Mouse (Mus musculus): ENCODE measurements around the gene Mycbpap. TPM values are rescaled to one million over a fixed set of nuclear protein-coding genes. Genes with fewer than 3 reads are reported as not detected.

Gene Mycbpap
- polyA plus RNA-seq, 1 experiment from 2014 or later, result 4.9 TPM

DNA sequence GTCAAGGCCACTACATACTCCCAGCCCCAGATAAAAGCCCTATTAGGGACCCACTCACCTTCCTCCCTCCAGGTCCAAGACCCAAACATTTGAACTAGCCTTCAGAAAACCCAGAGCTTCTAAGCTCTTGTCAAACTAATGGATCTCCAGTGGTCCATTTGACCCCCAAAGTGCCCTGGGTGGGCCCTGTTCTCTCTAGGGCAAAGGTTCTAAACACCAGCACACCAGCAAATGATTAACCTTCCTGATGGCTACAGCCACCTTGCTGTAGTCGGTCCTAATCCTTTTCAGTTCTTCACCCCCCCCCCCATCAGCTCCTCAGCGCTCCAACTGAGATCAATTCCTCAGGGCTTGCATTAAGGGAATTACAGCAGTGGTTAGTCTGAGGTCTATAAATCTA is 57.4 kb downstream of the Mycbpap start:
- H3K36me3 ChIP-seq (ENCODE audit: control insufficient read depth, insufficient read depth, low read length), result peaks cover 13% of the 10 kb centered on the region
- 15% methylated on average over 2 of the region's 2 CpGs for WGBS
- H3K9ac ChIP-seq (ENCODE audit: low read length), result no peak overlapping the region
- no peaks in the 10 kb centered on the region for H3K27me3 ChIP-seq (ENCODE audit: control insufficient read depth, insufficient read depth, low read length)
- H3K4me1 ChIP-seq (ENCODE audit: control insufficient read depth, insufficient read depth, low read length), result peaks cover 28% of the 10 kb centered on the region
- no peak for DNase-seq (ENCODE audit: low spot score)
- no peak overlapping the region for H3K4me2 ChIP-seq (ENCODE audit: low read depth, severe bottlenecking)
- ATAC-seq (ENCODE audit: insufficient number of reproducible peaks, low FRiP score, low TSS enrichment, low read depth), result no peak
- no peak overlapping the region for H3K4me3 ChIP-seq (ENCODE audit: low read depth, low read length)
- no peaks in the 10 kb centered on the region for H3K9me3 ChIP-seq (ENCODE audit: control insufficient read depth, low read length)
- H3K27ac ChIP-seq (replicated peaks; ENCODE audit: low read depth, low read length), result no peak overlapping the region

DNA sequence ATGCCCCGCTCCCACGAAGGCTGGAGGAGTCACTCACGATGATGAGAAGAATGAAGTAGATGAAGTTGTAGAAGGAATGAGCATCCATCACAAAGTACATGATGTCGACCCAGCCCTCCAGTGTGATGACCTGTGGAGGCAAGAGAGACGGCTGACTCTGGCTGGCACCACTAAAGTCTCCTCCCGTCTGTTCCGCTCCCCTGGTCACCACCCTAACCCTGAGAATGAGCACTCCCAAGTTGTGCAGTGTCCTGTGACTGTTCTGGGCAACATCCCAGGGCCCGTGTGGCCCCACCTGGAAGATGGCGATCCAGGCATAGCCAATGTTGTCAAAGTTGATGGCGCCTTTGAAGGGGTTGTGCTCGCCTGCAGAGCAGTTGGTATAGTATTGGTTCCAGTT is 59.7 kb downstream of the Mycbpap start:
- no peaks in the 10 kb centered on the region for H3K27me3 ChIP-seq (ENCODE audit: control insufficient read depth, insufficient read depth, low read length)
- DNase-seq (ENCODE audit: low spot score) (no peak), ATAC-seq (ENCODE audit: insufficient number of reproducible peaks, low FRiP score, low TSS enrichment, low read depth) (no peak)
- H3K4me2 ChIP-seq (ENCODE audit: low read depth, severe bottlenecking), result no peak overlapping the region
- peaks cover 9% of the 10 kb centered on the region; the same call in 1 of the 2 replicates for H3K4me1 ChIP-seq (ENCODE audit: control insufficient read depth, insufficient read depth, low read length)
- peaks cover 16% of the 10 kb centered on the region for H3K36me3 ChIP-seq (ENCODE audit: control insufficient read depth, insufficient read depth, low read length)
- H3K27ac ChIP-seq (replicated peaks; ENCODE audit: low read depth, low read length), result no peak overlapping the region
- H3K9ac ChIP-seq (ENCODE audit: low read length), result no peak overlapping the region
- WGBS, result 94% methylated on average over 11 of the region's 11 CpGs
- no peak overlapping the region for H3K4me3 ChIP-seq (ENCODE audit: low read depth, low read length)
- no peaks in the 10 kb centered on the region; the same call in 1 of the 2 replicates for H3K9me3 ChIP-seq (ENCODE audit: control insufficient read depth, low read length)

DNA sequence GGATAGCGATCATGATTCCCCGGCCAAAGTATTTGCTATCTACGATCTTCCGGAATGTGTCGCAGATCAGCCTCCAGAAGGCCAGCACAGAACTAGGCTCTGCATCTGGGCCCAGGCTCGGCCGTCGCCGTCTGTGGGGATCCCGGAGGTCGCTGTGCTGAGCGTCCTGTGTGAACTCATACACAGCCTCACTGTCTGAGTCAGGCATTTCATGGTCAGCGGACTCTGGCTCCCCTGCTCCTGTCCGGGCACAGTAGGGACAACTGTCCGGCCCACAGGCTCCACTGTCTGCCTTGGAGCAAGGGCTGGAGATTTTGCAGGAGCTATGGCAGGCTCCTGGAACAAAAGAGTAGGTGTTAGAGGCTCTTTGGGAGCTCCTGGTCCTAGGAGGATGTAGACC is 64.5 kb downstream of the Mycbpap start:
- Histone ChIP-seq H3K9me3 (ENCODE audit: control insufficient read depth, low read length) (no peaks in the 10 kb centered on the region; the same call in 1 of the 2 replicates), H3K4me2 (ENCODE audit: low read depth, severe bottlenecking) (no peak overlapping the region), H3K4me1 (ENCODE audit: control insufficient read depth, insufficient read depth, low read length) (no peaks in the 10 kb centered on the region), H3K9ac (ENCODE audit: low read length) (no peak overlapping the region), H3K4me3 (ENCODE audit: low read depth, low read length) (no peak overlapping the region), H3K27ac (replicated peaks; ENCODE audit: low read depth, low read length) (no peak overlapping the region), H3K36me3 (ENCODE audit: control insufficient read depth, insufficient read depth, low read length) (peaks cover 21% of the 10 kb centered on the region), H3K27me3 (ENCODE audit: control insufficient read depth, insufficient read depth, low read length) (no peaks in the 10 kb centered on the region)
- ATAC-seq (ENCODE audit: insufficient number of reproducible peaks, low FRiP score, low TSS enrichment, low read depth) (no peak), DNase-seq (ENCODE audit: low spot score) (no peak)
- 85% methylated on average over 15 of the region's 15 CpGs for WGBS

DNA sequence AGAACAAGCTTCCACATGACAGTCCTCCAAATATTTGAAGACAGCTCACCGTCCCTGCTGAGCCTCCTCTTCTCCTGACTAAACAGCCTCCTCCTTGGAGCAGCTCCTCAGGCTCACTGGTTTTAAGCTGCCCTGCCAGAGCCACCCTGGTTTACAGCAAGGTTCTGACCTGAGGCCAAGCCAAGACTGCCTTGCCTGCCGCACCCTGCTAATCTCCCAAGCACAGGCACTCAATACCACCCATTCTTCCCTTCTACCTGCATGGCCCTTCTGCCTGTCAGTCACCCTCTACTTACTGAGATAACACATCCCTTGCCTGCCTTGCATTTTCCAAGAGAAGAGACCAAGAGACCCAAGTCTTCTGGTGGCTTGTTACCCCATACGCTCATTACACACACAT is 65.2 kb downstream of the Mycbpap start:
- no peaks in the 10 kb centered on the region for H3K4me1 ChIP-seq (ENCODE audit: control insufficient read depth, insufficient read depth, low read length)
- H3K36me3 ChIP-seq (ENCODE audit: control insufficient read depth, insufficient read depth, low read length), result peaks cover 15% of the 10 kb centered on the region
- no peaks in the 10 kb centered on the region; the same call in 1 of the 2 replicates for H3K9me3 ChIP-seq (ENCODE audit: control insufficient read depth, low read length)
- no peak overlapping the region for H3K9ac ChIP-seq (ENCODE audit: low read length)
- WGBS, result 79% methylated on average over 3 of the region's 3 CpGs
- no peaks in the 10 kb centered on the region for H3K27me3 ChIP-seq (ENCODE audit: control insufficient read depth, insufficient read depth, low read length)
- no peak overlapping the region for H3K27ac ChIP-seq (replicated peaks; ENCODE audit: low read depth, low read length)
- no peak for DNase-seq (ENCODE audit: low spot score)
- no peak for ATAC-seq (ENCODE audit: insufficient number of reproducible peaks, low FRiP score, low TSS enrichment, low read depth)
- no peak overlapping the region for H3K4me3 ChIP-seq (ENCODE audit: low read depth, low read length)
- no peak overlapping the region for H3K4me2 ChIP-seq (ENCODE audit: low read depth, severe bottlenecking)

DNA sequence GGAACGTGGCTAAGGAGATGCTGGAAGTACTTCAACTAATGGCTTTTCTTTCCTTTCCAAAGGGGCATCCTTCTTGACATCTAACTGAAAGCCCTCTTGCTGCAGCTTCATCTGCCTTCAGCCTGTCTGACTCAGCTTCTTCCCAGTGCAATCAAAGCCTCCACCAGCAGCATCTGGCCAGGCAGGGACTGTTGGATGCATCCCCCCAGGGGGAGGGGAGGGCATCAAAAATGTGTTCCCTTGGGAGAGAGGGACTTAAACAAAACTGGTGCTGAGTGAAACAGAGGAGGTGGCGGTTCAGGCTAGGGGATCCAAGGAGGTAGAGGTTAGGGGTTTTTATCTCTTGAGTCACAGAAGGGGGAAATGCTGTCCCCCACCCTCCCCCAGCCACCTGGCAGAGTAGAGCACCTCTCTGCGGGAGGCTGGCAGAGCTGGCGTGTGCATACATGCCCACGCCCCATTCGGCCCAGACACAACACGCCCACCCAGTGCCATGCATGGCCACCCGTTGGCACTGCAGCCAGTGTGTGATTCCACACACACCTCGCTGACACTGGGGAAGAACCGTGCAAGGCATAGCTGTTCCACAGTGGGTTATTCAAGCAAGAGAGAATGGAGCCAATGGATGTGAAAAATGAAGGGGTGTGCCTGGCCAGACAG is 66.3 kb downstream of the Mycbpap start:
- ATAC-seq (ENCODE audit: insufficient number of reproducible peaks, low FRiP score, low TSS enrichment, low read depth) (no peak), DNase-seq (ENCODE audit: low spot score) (no peak)
- Histone ChIP-seq H3K4me2 (ENCODE audit: low read depth, severe bottlenecking) (no peak overlapping the region), H3K27ac (replicated peaks; ENCODE audit: low read depth, low read length) (no peak overlapping the region), H3K36me3 (ENCODE audit: control insufficient read depth, insufficient read depth, low read length) (peaks cover 13% of the 10 kb centered on the region), H3K4me3 (ENCODE audit: low read depth, low read length) (no peak overlapping the region), H3K9ac (ENCODE audit: low read length) (no peak overlapping the region), H3K4me1 (ENCODE audit: control insufficient read depth, insufficient read depth, low read length) (no peaks in the 10 kb centered on the region), H3K27me3 (ENCODE audit: control insufficient read depth, insufficient read depth, low read length) (no peaks in the 10 kb centered on the region), H3K9me3 (ENCODE audit: control insufficient read depth, low read length) (no peaks in the 10 kb centered on the region; the same call in 1 of the 2 replicates)
- WGBS, result 87% methylated on average over 10 of the region's 10 CpGs

DNA sequence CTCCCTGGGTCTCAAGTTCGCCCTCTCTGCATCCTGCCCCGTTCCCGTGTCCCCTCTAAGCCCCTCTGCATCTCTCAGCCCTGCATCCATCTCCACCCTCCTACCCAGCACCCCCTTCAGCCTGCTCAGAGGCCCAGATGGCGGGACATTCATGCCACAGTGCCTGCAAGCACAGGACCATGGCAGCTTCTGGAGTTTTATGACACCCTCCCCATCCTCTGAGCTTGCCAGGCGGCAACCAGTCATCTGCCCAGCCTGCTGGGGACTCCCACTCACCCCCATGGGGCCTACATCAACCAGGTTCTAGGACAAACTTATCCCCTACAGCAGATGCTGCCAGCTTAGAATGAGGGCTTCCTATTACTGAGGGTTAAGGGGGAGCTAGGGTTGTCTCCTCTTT is 66.8 kb downstream of the Mycbpap start:
- Histone ChIP-seq H3K9me3 (ENCODE audit: control insufficient read depth, low read length) (no peaks in the 10 kb centered on the region; the same call in 1 of the 2 replicates), H3K36me3 (ENCODE audit: control insufficient read depth, insufficient read depth, low read length) (peaks cover 11% of the 10 kb centered on the region), H3K27ac (replicated peaks; ENCODE audit: low read depth, low read length) (no peak overlapping the region), H3K9ac (ENCODE audit: low read length) (no peak overlapping the region), H3K27me3 (ENCODE audit: control insufficient read depth, insufficient read depth, low read length) (no peaks in the 10 kb centered on the region), H3K4me3 (ENCODE audit: low read depth, low read length) (no peak overlapping the region), H3K4me2 (ENCODE audit: low read depth, severe bottlenecking) (no peak overlapping the region), H3K4me1 (ENCODE audit: control insufficient read depth, insufficient read depth, low read length) (no peaks in the 10 kb centered on the region)
- DNase-seq (ENCODE audit: low spot score) (no peak), ATAC-seq (ENCODE audit: insufficient number of reproducible peaks, low FRiP score, low TSS enrichment, low read depth) (no peak)
- 56% methylated on average over 5 of the region's 5 CpGs for WGBS

Other genes with a start within 250 kb of the Mycbpap start
- 0.51 and 0.52 TPM in 2 replicates for gene Gm21885, start 239.9 kb downstream of the Mycbpap start, polyA plus RNA-seq (2014; fragmentation: Nextera tagmentation; extraction: Ambion mirVana)
- gene Luc7l3, start 199.8 kb downstream of the Mycbpap start, polyA plus RNA-seq (2014; fragmentation: Nextera tagmentation; extraction: Ambion mirVana), result 123 and 125 TPM in 2 replicates
- gene Ankrd40, start 193.7 kb downstream of the Mycbpap start, polyA plus RNA-seq (2014; fragmentation: Nextera tagmentation; extraction: Ambion mirVana), result 24.1 and 25.8 TPM in 2 replicates
- gene Abcc3, start 128.7 kb downstream of the Mycbpap start, polyA plus RNA-seq (2014; fragmentation: Nextera tagmentation; extraction: Ambion mirVana), result 0.55 and 0.88 TPM in 2 replicates
- 21.0 and 24.3 TPM in 2 replicates for gene Cacna1g, start 47.5 kb downstream of the Mycbpap start, polyA plus RNA-seq (2014; fragmentation: Nextera tagmentation; extraction: Ambion mirVana)
- not detected in 2 replicates for gene Spata20, start 35.6 kb downstream of the Mycbpap start, polyA plus RNA-seq (2014; fragmentation: Nextera tagmentation; extraction: Ambion mirVana)
- 2.8 and 3.1 TPM in 2 replicates for gene Epn3, start 21.8 kb downstream of the Mycbpap start, polyA plus RNA-seq (2014; fragmentation: Nextera tagmentation; extraction: Ambion mirVana)
- 3.1 and 4.1 TPM in 2 replicates for gene Rsad1, start 27.5 kb upstream of the Mycbpap start, polyA plus RNA-seq (2014; fragmentation: Nextera tagmentation; extraction: Ambion mirVana)
- 0.53 and 0.55 TPM in 2 replicates for gene Chad, start 43.3 kb upstream of the Mycbpap start, polyA plus RNA-seq (2014; fragmentation: Nextera tagmentation; extraction: Ambion mirVana)
- 8.6 and 10.6 TPM in 2 replicates for gene Acsf2, start 80.1 kb upstream of the Mycbpap start, polyA plus RNA-seq (2014; fragmentation: Nextera tagmentation; extraction: Ambion mirVana)
- 191 and 206 TPM in 2 replicates for gene Lrrc59, start 108.0 kb upstream of the Mycbpap start, polyA plus RNA-seq (2014; fragmentation: Nextera tagmentation; extraction: Ambion mirVana)
- gene Mrpl27, start 132.0 kb upstream of the Mycbpap start, polyA plus RNA-seq (2014; fragmentation: Nextera tagmentation; extraction: Ambion mirVana), result 133 and 141 TPM in 2 replicates
- 52.6 and 55.9 TPM in 2 replicates for gene Eme1, start 132.2 kb upstream of the Mycbpap start, polyA plus RNA-seq (2014; fragmentation: Nextera tagmentation; extraction: Ambion mirVana)
- 16.2 and 16.7 TPM in 2 replicates for gene Xylt2, start 155.8 kb upstream of the Mycbpap start, polyA plus RNA-seq (2014; fragmentation: Nextera tagmentation; extraction: Ambion mirVana)
- gene Gm11541, start 182.8 kb upstream of the Mycbpap start, polyA plus RNA-seq (2014; fragmentation: Nextera tagmentation; extraction: Ambion mirVana), result 0.25 TPM in 1 of 2 replicates, not detected in the other
- not detected in 2 replicates for gene Cdc34b, start 220.0 kb upstream of the Mycbpap start, polyA plus RNA-seq (2014; fragmentation: Nextera tagmentation; extraction: Ambion mirVana)